Mouse (Mus musculus) intestine, postnatal 0 days (tissue): Measurements from ENCODE around the gene Tns1. TPM values are rescaled to one million over a fixed set of nuclear protein-coding genes. Genes with fewer than 3 reads are reported as not detected.

ENCODE experiments used
- ATAC-seq: fragments of 200-750 bp; cut with Nextera tagmentation; 2 replicates; pipeline ENCODE4 v1.8.0; 2017; ENCODE audit warnings: mild to moderate bottlenecking, moderate TSS enrichment, moderate library complexity
- H3K27ac ChIP-seq: fragments of 300-500 bp; sonication (generic); 2 replicates; pipeline ENCODE4 v1.5.1; 2014; ENCODE audit warnings: mild to moderate bottlenecking, low read depth, low read length, moderate library complexity
- H3K27me3 ChIP-seq: fragments of 300-500 bp; sonication (generic); replicated peaks from 2 replicates; pipeline ENCODE4 v1.6.1; 2014; ENCODE audit warnings: low read length, mixed read lengths; ENCODE audit not compliant: control insufficient read depth, insufficient read depth
- H3K36me3 ChIP-seq: fragments of 300-500 bp; sonication (generic); 2 replicates; pipeline ENCODE4 v1.6.1; 2014; ENCODE audit warnings: mild to moderate bottlenecking, moderate library complexity; ENCODE audit not compliant: control insufficient read depth, insufficient read depth
- H3K4me1 ChIP-seq: fragments of 300-500 bp; sonication (generic); replicated peaks from 2 replicates; pipeline ENCODE4 v1.6.1; 2014; ENCODE audit warnings: antibody characterized with exemption, low read length, mixed read lengths; ENCODE audit not compliant: control insufficient read depth, insufficient read depth
- H3K4me2 ChIP-seq: fragments of 300-500 bp; sonication (generic); replicated peaks from 2 replicates; pipeline ENCODE4 v1.6.1; 2014; ENCODE audit warnings: low read depth, mild to moderate bottlenecking, moderate library complexity
- H3K4me3 ChIP-seq: fragments of 300-500 bp; sonication (generic); 2 replicates; pipeline ENCODE4 v1.5.1; 2014; ENCODE audit warnings: low read depth, low read length
- H3K9ac ChIP-seq: fragments of 300-500 bp; sonication (generic); 2 replicates; pipeline ENCODE4 v1.6.1; 2014; ENCODE audit warnings: mild to moderate bottlenecking, low read depth, low read length
- H3K9me3 ChIP-seq: fragments of 300-500 bp; sonication (generic); 2 replicates; pipeline ENCODE4 v1.6.1; 2016; ENCODE audit warnings: mixed run types; ENCODE audit not compliant: control insufficient read depth
- CTCF ChIP-seq: sonication (generic); IDR thresholded peaks from 2 replicates; pipeline ENCODE4 v1.5.1; 2016; ENCODE audit warnings: low read depth, mild to moderate bottlenecking, control low read depth, antibody characterized with exemption, moderate library complexity
- WGBS: fragments of 180-500 bp; shearing (Covaris S2); extraction: QIAGEN DNeasy Blood & Tissue Kit; methylation state at CpG from one replicate; pipeline ENCODE4 v1.1.7; 2014; 5-methylcytosine and 5-hydroxymethylcytosine counted together
- polyA plus RNA-seq: library from polyadenylated mRNA; unstranded; fragments of >200 nt; fragmentation: Nextera tagmentation; extraction: Ambion mirVana; gene quantifications from 2 replicates; pipeline ENCODE4 v1.2.1, GENCODE M21; 2015

Gene Tns1
- polyA plus RNA-seq, 1 experiment from 2014 or later: 21.5 TPM

DNA sequence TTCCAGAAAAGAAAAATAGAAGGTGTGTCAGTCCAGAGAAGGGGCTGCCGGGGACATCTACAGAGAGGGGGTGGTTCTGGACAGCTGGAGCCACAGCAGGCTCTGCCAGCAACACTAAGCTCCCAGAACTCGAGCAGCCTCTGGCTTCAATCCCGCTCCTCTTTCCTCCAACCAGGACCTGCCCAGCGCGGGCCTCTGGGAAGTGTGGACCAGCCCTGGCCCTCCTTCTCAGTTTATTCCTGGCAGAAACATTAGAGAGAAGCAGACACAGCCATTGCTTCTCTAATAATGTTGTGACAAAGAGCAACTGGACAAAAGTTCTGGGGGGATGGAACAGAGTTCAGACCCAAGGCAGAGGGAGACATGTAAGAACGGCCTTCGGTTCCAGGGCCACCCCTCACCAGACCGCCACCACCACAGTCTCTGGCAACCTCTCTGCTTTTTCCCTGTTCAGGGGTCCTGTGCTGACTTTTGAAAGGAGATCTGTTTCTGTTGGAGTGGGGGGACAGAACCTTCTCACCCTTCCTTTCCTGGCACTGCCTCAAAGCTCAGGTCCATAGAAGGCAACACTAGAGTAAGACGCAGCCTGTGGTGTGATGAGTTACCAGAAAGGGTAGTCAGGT, 180.5 kb downstream of the Tns1 start:
- peaks cover 11% of the 10 kb centered on the region; the same call in 1 of the 2 replicates for H3K36me3 ChIP-seq
- 67% methylated on average over 9 of the region's 9 CpGs for WGBS
- no peaks in the 10 kb centered on the region for H3K9me3 ChIP-seq

GRCm38 (mm10) chr1:73943255-73943654, 181.0 kb downstream of the Tns1 start:
- H3K9ac ChIP-seq: no peak overlapping the region
- no peak for ATAC-seq
- WGBS: 70% methylated on average over 5 of the region's 5 CpGs

More for the DNA sequence above, 180.5 kb downstream of the Tns1 start:
- peak overlapping the region; percentile 54 for H3K27ac ChIP-seq
- H3K4me3 ChIP-seq: no peak overlapping the region
- no peak overlapping the region for H3K9ac ChIP-seq
- peak; percentile 44; the same call in 1 of the 2 replicates for ATAC-seq
- no peak overlapping the region for H3K4me2 ChIP-seq
- no peak for TF ChIP-seq CTCF
- H3K27me3 ChIP-seq: no peaks in the 10 kb centered on the region
- no peaks in the 10 kb centered on the region for H3K4me1 ChIP-seq

GRCm38 (mm10) chr1:73942243-73942642, 182.0 kb downstream of the Tns1 start:
- peak; percentile 24; the same call in 1 of the 2 replicates for ATAC-seq
- 65% methylated on average over 2 of the region's 2 CpGs for WGBS
- Histone ChIP-seq H3K4me3 (no peak overlapping the region), H3K27ac (no peak overlapping the region), H3K9ac (no peak overlapping the region), H3K4me1 (no peaks in the 10 kb centered on the region), H3K4me2 (no peak overlapping the region), H3K36me3 (peaks cover 11% of the 10 kb centered on the region; the same call in 1 of the 2 replicates), H3K9me3 (no peaks in the 10 kb centered on the region), H3K27me3 (no peaks in the 10 kb centered on the region)
- peak; percentile 31; the same call in 1 of the 2 replicates for TF ChIP-seq CTCF

More at GRCm38 (mm10) chr1:73943255-73943654, 181.0 kb downstream of the Tns1 start:
- Histone ChIP-seq H3K27ac (peak overlapping the region; percentile 21; the same call in 1 of the 2 replicates), H3K4me2 (no peak overlapping the region), H3K36me3 (peaks cover 11% of the 10 kb centered on the region; the same call in 1 of the 2 replicates), H3K4me1 (no peaks in the 10 kb centered on the region), H3K4me3 (no peak overlapping the region), H3K27me3 (no peaks in the 10 kb centered on the region), H3K9me3 (no peaks in the 10 kb centered on the region)
- no peak for TF ChIP-seq CTCF

DNA sequence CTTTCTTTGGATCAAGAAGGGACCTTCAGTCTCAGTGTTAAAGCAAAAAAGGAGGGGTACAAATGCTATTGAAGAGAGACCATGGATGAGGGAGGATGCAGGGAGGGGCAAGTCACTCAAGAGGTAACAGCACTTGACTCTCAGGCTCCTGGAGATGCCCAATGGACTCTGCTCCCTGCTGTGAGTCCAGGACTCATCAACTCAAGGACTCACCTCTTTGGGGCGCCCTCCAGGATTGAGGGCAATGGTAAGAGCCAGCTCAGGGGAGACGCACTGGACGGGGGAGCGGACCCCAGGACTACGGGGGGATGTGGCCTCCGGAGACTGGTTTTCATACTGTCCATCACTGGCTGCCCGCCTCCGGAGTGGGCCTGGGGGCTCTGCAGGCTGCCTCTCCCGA, 182.6 kb downstream of the Tns1 start:
- H3K4me2 ChIP-seq: no peak overlapping the region
- 81% methylated on average over 9 of the region's 9 CpGs for WGBS
- no peaks in the 10 kb centered on the region for H3K27me3 ChIP-seq
- H3K9ac ChIP-seq: no peak overlapping the region
- no peaks in the 10 kb centered on the region for H3K9me3 ChIP-seq
- no peak overlapping the region for H3K27ac ChIP-seq
- H3K4me1 ChIP-seq: no peaks in the 10 kb centered on the region
- TF ChIP-seq CTCF: no peak
- H3K4me3 ChIP-seq: no peak overlapping the region
- H3K36me3 ChIP-seq: peaks cover 14% of the 10 kb centered on the region; the same call in 1 of the 2 replicates
- ATAC-seq: no peak

- no peaks in the 10 kb centered on the region for H3K27me3 ChIP-seq
- 86% methylated on average over 9 of the region's 9 CpGs for WGBS
- no peak overlapping the region for H3K4me2 ChIP-seq
- no peak overlapping the region for H3K4me3 ChIP-seq
- no peak for TF ChIP-seq CTCF
- ATAC-seq: no peak
- H3K4me1 ChIP-seq: no peaks in the 10 kb centered on the region
- no peak overlapping the region for H3K9ac ChIP-seq
- no peak overlapping the region for H3K27ac ChIP-seq
- H3K9me3 ChIP-seq: no peaks in the 10 kb centered on the region
- peaks cover 20% of the 10 kb centered on the region; the same call in 1 of the 2 replicates for H3K36me3 ChIP-seq
Measured at GRCm38 (mm10) chr1:73940491-73941204, 183.6 kb downstream of the Tns1 start.

DNA sequence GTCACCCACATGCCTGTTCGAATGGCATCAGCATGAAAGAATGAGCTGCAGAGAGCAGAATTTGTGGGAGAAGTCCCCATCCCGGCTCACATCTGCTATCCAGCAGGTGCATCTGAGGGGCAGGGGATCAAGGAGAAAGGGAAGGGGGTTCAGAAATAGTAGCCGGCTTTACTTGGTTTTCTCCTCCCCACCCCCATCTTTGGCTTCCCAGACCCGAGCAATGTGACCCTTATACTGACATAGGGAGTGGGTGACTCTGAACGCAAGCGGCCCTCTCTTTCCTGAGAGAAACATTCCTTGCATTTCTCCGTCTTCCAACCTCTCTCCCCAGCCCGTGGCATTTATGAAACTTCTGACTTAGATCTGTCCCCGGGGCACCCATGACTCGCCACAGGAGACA, 185.7 kb downstream of the Tns1 start:
- 64% methylated on average over 10 of the region's 10 CpGs for WGBS
- Histone ChIP-seq H3K9ac (no peak overlapping the region), H3K4me3 (no peak overlapping the region), H3K27me3 (no peaks in the 10 kb centered on the region), H3K36me3 (peaks cover 25% of the 10 kb centered on the region; the same call in 1 of the 2 replicates), H3K4me2 (no peak overlapping the region), H3K9me3 (no peaks in the 10 kb centered on the region), H3K4me1 (no peaks in the 10 kb centered on the region), H3K27ac (no peak overlapping the region)
- ATAC-seq: no peak
- TF ChIP-seq CTCF: no peak
